Mouse (Mus musculus): ENCODE data around the gene Shisal2a. TPM values are rescaled to one million over a fixed set of nuclear protein-coding genes. Genes with fewer than 3 reads are reported as not detected.

Shisal2a gene
- total and polyA plus RNA-seq, 3 experiments: not detected

DNA sequence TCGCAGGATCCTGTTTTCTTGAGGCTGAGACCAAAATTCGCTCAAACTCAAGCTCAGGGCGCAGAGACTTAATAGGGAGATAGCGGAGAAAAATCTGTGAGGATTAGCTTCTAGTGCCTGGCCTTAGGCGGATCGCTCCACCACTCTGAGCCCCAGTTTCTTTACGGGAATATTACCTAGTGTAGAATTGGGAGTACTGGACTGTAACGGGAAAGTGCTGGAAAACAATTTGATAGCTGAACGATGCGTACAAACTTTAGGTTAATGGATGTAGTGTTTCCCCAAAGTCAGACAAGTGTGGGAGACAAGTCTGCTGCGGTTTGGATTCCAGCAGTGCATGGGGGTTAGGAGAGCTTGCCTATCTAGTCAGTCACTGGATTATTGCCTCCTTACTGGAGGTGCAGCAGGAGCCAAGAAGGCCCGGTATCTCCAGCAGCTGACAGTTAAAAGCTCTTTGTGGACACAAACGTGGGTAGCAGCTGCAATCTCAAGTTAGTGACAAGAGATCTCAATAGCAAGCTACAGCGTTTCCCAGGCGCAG, 23.8 kb upstream of the Shisal2a start, which contains the start of gene Gpx7:
Gene Gpx7 (minus strand): TSS at position 101 of the 541 bp plus-strand sequence.
- H3K4me2 ChIP-seq (ENCODE audit: insufficient read depth, low read depth, poor library complexity, severe bottlenecking): no peak within 1 kb of the TSS
- no peaks in the 10 kb centered on the region for H3K79me2 ChIP-seq (replicated peaks; ENCODE audit: control insufficient read depth, extremely low read depth, insufficient read depth, poor library complexity, severe bottlenecking)
- TF ChIP-seq KAT2A (IDR thresholded peaks at IDR 0.05; ENCODE audit: insufficient replicate concordance, low read length) (no peak), NELFE (IDR thresholded peaks at IDR 0.05; ENCODE audit: low read depth, low read length) (no peak)
- DNase-seq (ENCODE audit: extremely low read depth): no peak
- no peak within 1 kb of the TSS for H3K9ac ChIP-seq (ENCODE audit: insufficient read depth, low read depth)
- in situ Hi-C loops (cut with MboI; ENCODE audit: low pct_ligation_motif_present, low pct_unique_long_range_greater_than_20kb, low sequenced_read_pairs): no loop called here
- no peaks in the 10 kb centered on the region for H3K27me3 ChIP-seq (replicated peaks)
- no peaks in the 10 kb centered on the region for H3K9me3 ChIP-seq (replicated peaks; ENCODE audit: low read length)
- H3K27ac ChIP-seq (ENCODE audit: insufficient read depth, low read depth): no peak within 1 kb of the TSS
- dilution Hi-C loops (cut with MboI; ENCODE audit: extremely low pct_ligation_motif_present, extremely low pct_unique_long_range_greater_than_20kb, low sequenced_read_pairs): no loop called here
- H3K4me1 ChIP-seq (ENCODE audit: control insufficient read depth in 1 of 2, insufficient read depth in 2 of 2): peaks cover 3 to 4% of the 10 kb centered on the region in 2 experiments; a peak in 2 of 4 replicates
- no peak within 1 kb of the TSS for H3K4me3 ChIP-seq (replicated peaks in 1 of 3; ENCODE audit: low read depth in 2 of 3, low read length in 2 of 3, poor library complexity in 1 of 3)
- no peaks in the 10 kb centered on the region for H3K36me3 ChIP-seq (replicated peaks in 1 of 2; ENCODE audit: control insufficient read depth in 1 of 2, insufficient read depth in 1 of 2, low read length in 1 of 2)

DNA sequence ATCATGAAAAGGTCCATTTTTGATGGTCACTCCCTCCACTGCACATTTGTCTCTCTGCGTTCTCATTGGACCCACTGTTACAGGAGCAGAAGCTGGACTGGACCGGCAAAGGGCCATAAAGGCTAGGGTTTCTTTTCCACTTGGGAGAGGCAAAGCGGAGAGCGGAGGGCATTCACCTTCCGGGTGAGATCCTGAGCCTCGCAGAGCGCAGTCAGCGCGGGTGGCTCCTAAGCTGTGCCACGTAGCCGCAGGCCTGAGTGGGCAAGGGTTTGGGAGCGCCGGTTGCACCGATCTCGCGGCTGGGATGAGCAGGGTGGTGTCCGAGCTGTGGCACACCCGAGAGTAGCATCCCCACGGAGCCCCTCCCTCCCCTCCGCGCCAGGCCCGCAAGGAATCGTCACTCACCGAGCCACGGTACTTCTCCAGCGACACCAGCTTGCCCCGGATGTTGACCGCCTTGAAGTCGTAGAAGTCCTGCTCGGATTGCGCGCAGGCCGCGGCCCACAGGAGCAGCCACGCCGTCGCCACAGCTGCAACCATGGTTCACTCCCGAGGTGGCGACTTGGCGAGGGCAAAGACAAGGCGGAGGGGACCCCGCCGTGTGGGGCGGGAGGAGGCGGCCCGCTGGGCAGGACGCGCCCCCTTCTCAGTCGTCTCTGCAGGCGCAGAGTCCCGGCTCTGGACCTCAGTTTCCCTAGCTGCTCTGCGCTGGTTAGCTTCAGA, 23.1 kb upstream of the Shisal2a start:
- Histone ChIP-seq H3K79me2 (replicated peaks; ENCODE audit: control insufficient read depth, extremely low read depth, insufficient read depth, poor library complexity, severe bottlenecking) (no peaks in the 10 kb centered on the region), H3K27ac (ENCODE audit: insufficient read depth, low read depth) (no peak overlapping the region), H3K4me3 (replicated peaks in 1 of 3; ENCODE audit: low read depth in 2 of 3, low read length in 2 of 3, poor library complexity in 1 of 3) (no peak overlapping the region), H3K9me3 (replicated peaks; ENCODE audit: low read length) (no peaks in the 10 kb centered on the region), H3K9ac (ENCODE audit: insufficient read depth, low read depth) (no peak overlapping the region), H3K27me3 (replicated peaks) (no peaks in the 10 kb centered on the region), H3K4me1 (ENCODE audit: control insufficient read depth in 1 of 2, insufficient read depth in 2 of 2) (peaks cover 3 to 4% of the 10 kb centered on the region in 2 experiments; a peak in 2 of 4 replicates), H3K36me3 (replicated peaks in 1 of 2; ENCODE audit: control insufficient read depth in 1 of 2, insufficient read depth in 1 of 2, low read length in 1 of 2) (no peaks in the 10 kb centered on the region), H3K4me2 (ENCODE audit: insufficient read depth, low read depth, poor library complexity, severe bottlenecking) (no peak overlapping the region)
- in situ Hi-C loops (cut with MboI; ENCODE audit: low pct_ligation_motif_present, low pct_unique_long_range_greater_than_20kb, low sequenced_read_pairs) (no loop called here), dilution Hi-C loops (cut with MboI; ENCODE audit: extremely low pct_ligation_motif_present, extremely low pct_unique_long_range_greater_than_20kb, low sequenced_read_pairs) (no loop called here)
- no peak for DNase-seq (ENCODE audit: extremely low read depth)
- TF ChIP-seq JUND (conservative IDR thresholded peaks at IDR 0.05; ENCODE audit: low read depth, low read length) (no peak), POLR2A (IDR thresholded peaks at IDR 0.05; ENCODE audit: low read depth, low read length) (no peak), USF1 (IDR thresholded peaks at IDR 0.05; ENCODE audit: low read depth, low read length) (no peak), MEF2A (IDR thresholded peaks at IDR 0.05; ENCODE audit: borderline replicate concordance, low read depth, low read length) (no peak), POLR2AphosphoS2 (IDR thresholded peaks at IDR 0.05; ENCODE audit: low read depth, low read length) (no peak), MYC (IDR thresholded peaks at IDR 0.05; ENCODE audit: low read depth, low read length) (no peak), ZKSCAN1 (IDR thresholded peaks at IDR 0.05; ENCODE audit: borderline replicate concordance, low read depth, low read length) (no peak), SMC3 (IDR thresholded peaks at IDR 0.05; ENCODE audit: low read depth, low read length) (no peak), ETS1 (conservative IDR thresholded peaks at IDR 0.05; ENCODE audit: low read depth, low read length) (no peak), UBTF (IDR thresholded peaks at IDR 0.05; ENCODE audit: low read depth, low read length) (no peak), TCF12 (IDR thresholded peaks at IDR 0.05; ENCODE audit: low read depth, low read length) (no peak), IRF4 (IDR thresholded peaks at IDR 0.05; ENCODE audit: low read depth, low read length) (no peak), RAD21 (IDR thresholded peaks at IDR 0.05; ENCODE audit: low read depth, low read length) (no peak), CHD2 (IDR thresholded peaks at IDR 0.05; ENCODE audit: low read length) (no peak), CHD1 (IDR thresholded peaks at IDR 0.05; ENCODE audit: low read depth, low read length) (no peak), JUN (IDR thresholded peaks at IDR 0.05; ENCODE audit: insufficient read depth, low read depth, low read length) (no peak), GABPA (IDR thresholded peaks at IDR 0.05; ENCODE audit: insufficient replicate concordance, low read depth, low read length) (no peak)

Data from CH12.LX (cell line).